8 mouse cellular contexts compared by ENCODE assay signal in genomic region chr4:46657116-46657515, GRCm38 (mm10). TPM values are rescaled to one million over a fixed set of nuclear protein-coding genes. Genes with fewer than 3 reads are reported as not detected.
DNase-seq lines count a peak whose midpoint lies in the region; ATAC-seq and TF ChIP-seq lines count a peak whose summit lies in the region.

No protein-coding gene starts in this region.

- DNase-seq in forebrain, embryonic 11.5 days (ENCODE audit: low spot score), result peak; percentile 83
- peak; percentile 81 for DNase-seq in 3T3-L1 (ENCODE audit: low read depth, low spot score)
- peak; percentile 37 for DNase-seq in adrenal gland, adult 8-10 months
- DNase-seq in embryo, embryonic 10 days (ENCODE audit: low spot score), result peak; percentile 78
- DNase-seq in kidney, adult 8-10 months, result peak; percentile 55 to 82
- DNase-seq in lung, adult 2 months, result peak; percentile 66
- DNase-seq in right cerebral cortex, postnatal 36 days (ENCODE audit: low spot score in 2 of 2), result peak; percentile 28 to 55

- 12% methylated on average over 5 of the region's 5 CpGs for WGBS in forebrain, embryonic 11.5 days
- 7% methylated on average over 5 of the region's 5 CpGs for WGBS in forebrain, embryonic 15.5 days
- WGBS in lung, adult 2 months, result 6% methylated on average over 5 of the region's 5 CpGs

- ATAC-seq in forebrain, embryonic 11.5 days (replicated peaks; ENCODE audit: low FRiP score), result no peak
- ATAC-seq in forebrain, embryonic 15.5 days (replicated peaks), result no peak

- H3K27ac ChIP-seq in forebrain, embryonic 11.5 days (ENCODE audit: low read depth, low read length), result no peak overlapping the region
- H3K27ac ChIP-seq in forebrain, embryonic 15.5 days (replicated peaks), result no peak overlapping the region

- H3K9me3 ChIP-seq in forebrain, embryonic 11.5 days (ENCODE audit: control insufficient read depth, low read length), result no peaks in the 10 kb centered on the region
- H3K9me3 ChIP-seq in forebrain, embryonic 15.5 days, result no peaks in the 10 kb centered on the region

- no peak overlapping the region for H3K4me2 ChIP-seq in forebrain, embryonic 11.5 days (ENCODE audit: low read depth, low read length, severe bottlenecking)
- no peak overlapping the region for H3K4me2 ChIP-seq in forebrain, embryonic 15.5 days (replicated peaks)

- no peak overlapping the region for H3K4me3 ChIP-seq in forebrain, embryonic 11.5 days (ENCODE audit: low read depth, low read length)
- no peak overlapping the region for H3K4me3 ChIP-seq in forebrain, embryonic 15.5 days
- H3K4me3 ChIP-seq in lung, adult 2 months (replicated peaks; ENCODE audit: extremely low read depth, low read depth, low read length), result no peak overlapping the region

- no peak for TF ChIP-seq POLR2A in lung, adult 2 months (IDR thresholded peaks at IDR 0.05; ENCODE audit: borderline replicate concordance, extremely low read depth, low read depth, low read length)

- no peaks in the 10 kb centered on the region for H3K4me1 ChIP-seq in forebrain, embryonic 11.5 days (replicated peaks; ENCODE audit: control insufficient read depth, insufficient read depth, low read length)
- no peaks in the 10 kb centered on the region for H3K4me1 ChIP-seq in forebrain, embryonic 15.5 days
- H3K4me1 ChIP-seq in lung, adult 2 months (ENCODE audit: control insufficient read depth, insufficient read depth, low read length), result no peaks in the 10 kb centered on the region

- H3K27me3 ChIP-seq in forebrain, embryonic 11.5 days (ENCODE audit: control insufficient read depth, insufficient read depth, low read length), result no peaks in the 10 kb centered on the region
- H3K27me3 ChIP-seq in forebrain, embryonic 15.5 days, result peaks cover 8% of the 10 kb centered on the region; the same call in 1 of the 2 replicates

- TF ChIP-seq CTCF in lung, adult 2 months (IDR thresholded peaks at IDR 0.05; ENCODE audit: insufficient read depth, low read length), result peak; percentile 47

- H3K9ac ChIP-seq in forebrain, embryonic 11.5 days (ENCODE audit: low read length), result no peak overlapping the region
- no peak overlapping the region for H3K9ac ChIP-seq in forebrain, embryonic 15.5 days (replicated peaks)

- no peaks in the 10 kb centered on the region for H3K36me3 ChIP-seq in forebrain, embryonic 11.5 days (ENCODE audit: control insufficient read depth, insufficient read depth, low read length)
- no peaks in the 10 kb centered on the region for H3K36me3 ChIP-seq in forebrain, embryonic 15.5 days

RNA-seq across cellular contexts. Expression of gene Tbc1d2, which starts 7.1 kb away (rescaled TPM):
- 0.57 and 0.84 TPM in 2 replicates for polyA plus RNA-seq in forebrain, embryonic 11.5 days (2014; fragmentation: Nextera tagmentation; extraction: Ambion mirVana)
- 0.98 and 1.1 TPM in 2 replicates for polyA plus RNA-seq in forebrain, embryonic 15.5 days (2015; fragmentation: Nextera tagmentation; extraction: Ambion mirVana)
- 10 to 100 TPM in 1 of 4 experiments, 1 to 10 TPM in 3; 2.6 to 10.5 (median 7.0) TPM for total RNA-seq in adrenal gland, adult 8-10 months (2022)
- polyA plus RNA-seq in lung, adult 2 months (2012; rRNA removed), result 10.2 and 10.5 TPM in 2 replicates

RNA-seq across cellular contexts. Expression of gene Coro2a, which starts 55.1 kb away (rescaled TPM):
- 2.5 and 2.8 TPM in 2 replicates for polyA plus RNA-seq in forebrain, embryonic 11.5 days (2014; fragmentation: Nextera tagmentation; extraction: Ambion mirVana)
- 4.4 and 4.6 TPM in 2 replicates for polyA plus RNA-seq in forebrain, embryonic 15.5 days (2015; fragmentation: Nextera tagmentation; extraction: Ambion mirVana)
- 1 to 10 TPM; 2.7 to 6.3 (median 5.1) TPM for total RNA-seq in adrenal gland, adult 8-10 months (2022)
- 9.1 and 17.2 TPM in 2 replicates for polyA plus RNA-seq in lung, adult 2 months (2012; rRNA removed)
